Comparison of ENCODE assay signal across 8 mouse cellular contexts in the genomic region with DNA sequence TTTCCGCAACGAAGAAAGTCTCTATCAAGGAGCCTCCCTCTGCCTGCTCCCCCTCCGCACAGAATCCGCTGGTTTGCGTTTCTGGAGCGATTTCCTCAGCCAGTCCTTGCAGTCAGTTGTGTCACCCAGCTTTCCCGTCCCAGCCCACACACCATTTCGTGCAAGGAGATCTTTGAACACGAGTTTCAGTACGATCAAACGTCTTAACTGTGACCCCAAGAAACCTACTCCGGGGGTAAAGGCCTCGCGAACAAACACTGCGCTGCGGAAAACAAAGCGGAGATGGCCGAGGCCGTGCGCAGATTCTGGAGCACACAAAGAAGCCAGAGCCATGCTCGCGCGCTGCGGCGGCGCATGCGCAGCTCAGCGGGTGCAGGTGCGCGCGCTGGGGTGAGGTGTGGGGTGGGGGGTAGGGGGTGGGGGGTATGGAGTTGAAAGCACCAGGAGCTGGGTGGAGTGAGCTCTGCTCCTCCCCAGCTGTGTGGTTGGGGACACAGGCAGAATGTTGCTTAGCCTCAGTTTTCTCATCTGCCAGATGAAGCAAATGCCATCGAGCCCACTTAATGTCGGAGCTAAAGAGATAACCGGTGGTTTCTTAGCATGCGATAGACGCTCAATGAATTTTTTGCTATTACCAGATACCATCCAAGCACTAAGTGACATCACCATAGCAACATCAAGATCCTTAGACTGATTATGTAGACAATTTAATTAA. TPM values are rescaled to one million over a fixed set of nuclear protein-coding genes. Genes with fewer than 3 reads are reported as not detected.
DNase-seq lines count a peak whose midpoint lies in the region; ATAC-seq and TF ChIP-seq lines count a peak whose summit lies in the region.

No protein-coding gene starts in this region.

- TF ChIP-seq CTCF in spleen, adult 2 months (IDR thresholded peaks at IDR 0.05; ENCODE audit: extremely low read depth, insufficient read depth, insufficient read length, insufficient replicate concordance) = no peak
- no peak for TF ChIP-seq CTCF in heart, adult 2 months (IDR thresholded peaks at IDR 0.05)

- ATAC-seq in limb, embryonic 13.5 days (ENCODE audit: low FRiP score, low read depth) = peak; percentile 71

- DNase-seq in spleen, adult 2 months (ENCODE audit: low read depth in 1 of 2, low spot score in 2 of 2) = no peak
- no peak for DNase-seq in spleen, postnatal 36 days (ENCODE audit: low spot score in 2 of 2)
- peak; percentile 83 for DNase-seq in embryo, embryonic 10.5 days (ENCODE audit: low spot score)
- DNase-seq in heart, adult 2 months = peak; percentile 55 to 65
- DNase-seq in kidney, adult 9 months = peak; percentile 15
- peak; percentile 77 for DNase-seq in naive thymus-derived CD4-positive, alpha-beta T cell, adult 2 months (ENCODE audit: low read depth)
- DNase-seq in testis, postnatal 10 days (ENCODE audit: low spot score) = peak; percentile 71

- TF ChIP-seq POLR2A in spleen, adult 2 months (IDR thresholded peaks at IDR 0.05; ENCODE audit: low read depth, low read length) = no peak
- TF ChIP-seq POLR2A in heart, adult 2 months (IDR thresholded peaks at IDR 0.05; ENCODE audit: insufficient read depth, low read depth, low read length) = peak; percentile 54

- no peak for TF ChIP-seq EP300 in heart, adult 2 months (IDR thresholded peaks at IDR 0.05; ENCODE audit: insufficient read depth, low read depth, low read length)

- H3K9me3 ChIP-seq in limb, embryonic 13.5 days = no peaks in the 10 kb centered on the region

- H3K36me3 ChIP-seq in spleen, adult 2 months (ENCODE audit: control insufficient read depth, insufficient read depth, low read length) = no peaks in the 10 kb centered on the region
- H3K36me3 ChIP-seq in heart, adult 2 months (ENCODE audit: control insufficient read depth, insufficient read depth, low read length) = no peaks in the 10 kb centered on the region
- no peaks in the 10 kb centered on the region for H3K36me3 ChIP-seq in limb, embryonic 13.5 days

- H3K4me2 ChIP-seq in limb, embryonic 13.5 days (replicated peaks) = peak overlapping the region; percentile 63

- no peaks in the 10 kb centered on the region for H3K27me3 ChIP-seq in spleen, adult 2 months (ENCODE audit: control insufficient read depth, insufficient read depth, low read length)
- H3K27me3 ChIP-seq in heart, adult 2 months (ENCODE audit: control insufficient read depth, insufficient read depth, low read length) = no peaks in the 10 kb centered on the region
- H3K27me3 ChIP-seq in limb, embryonic 13.5 days = no peaks in the 10 kb centered on the region

- H3K4me1 ChIP-seq in spleen, adult 2 months (ENCODE audit: control insufficient read depth, insufficient read depth, insufficient read length) = peaks cover 6% of the 10 kb centered on the region; the same call in 1 of the 2 replicates
- H3K4me1 ChIP-seq in heart, adult 2 months (ENCODE audit: control insufficient read depth, insufficient read depth, low read length) = no peaks in the 10 kb centered on the region
- 0 out of 2 replicates have a peak, but pooled peaks cover 5% of the 10 kb centered on the region for H3K4me1 ChIP-seq in limb, embryonic 13.5 days

- intact Hi-C loops in heart, adult 2 months (cut with DNase I) = loop anchor here (5.0 kb wide), 2 partner anchors 478 to 843 kb away; a partner anchor contains a TSS

- H3K27ac ChIP-seq in spleen, adult 2 months (ENCODE audit: insufficient read depth, low read length) = no peak overlapping the region
- peak overlapping the region; percentile 65 for H3K27ac ChIP-seq in heart, adult 2 months
- H3K27ac ChIP-seq in limb, embryonic 13.5 days = peak overlapping the region; percentile 88

- H3K79me2 ChIP-seq in heart, adult 2 months (replicated peaks; ENCODE audit: control insufficient read depth, insufficient read depth, low read length) = no peaks in the 10 kb centered on the region

- H3K9ac ChIP-seq in heart, adult 2 months (ENCODE audit: low read depth, low read length) = peak overlapping the region; percentile 45
- H3K9ac ChIP-seq in limb, embryonic 13.5 days = peak overlapping the region; percentile 77

- 5% methylated on average over 36 of the region's 36 CpGs for WGBS in spleen, adult 2 months
- WGBS in heart, adult 2 months = 4% methylated on average over 36 of the region's 36 CpGs
- WGBS in limb, embryonic 13.5 days = 9% methylated on average over 36 of the region's 36 CpGs

- peak overlapping the region; percentile 49 for H3K4me3 ChIP-seq in spleen, adult 2 months (ENCODE audit: extremely low read depth, insufficient read depth, insufficient read length)
- H3K4me3 ChIP-seq in heart, adult 2 months = peak overlapping the region; percentile 54
- H3K4me3 ChIP-seq in limb, embryonic 13.5 days = peak overlapping the region; percentile 46

RNA-seq across cellular contexts. Expression of a gene that starts 52.8 kb away (rescaled TPM):
- 0.16 and 0.34 TPM in 2 replicates for polyA plus RNA-seq in spleen, adult 2 months (2012; rRNA removed)
- total RNA-seq in heart, adult 2 months (2021) = under 1 TPM; 0.16 to 0.18 TPM
- 0.20 TPM in 2 replicates for polyA plus RNA-seq in heart, adult 2 months (2012; rRNA removed)
- polyA plus RNA-seq in limb, embryonic 13.5 days (2015; fragmentation: Nextera tagmentation; extraction: Ambion mirVana) = 1.6 and 1.9 TPM in 2 replicates

Comparison
In these comparisons a context has a peak if more than half of its experiments do, and no peak if none do; other contexts are left out.
1. DNase-seq: peak in embryo, embryonic 10.5 days (single experiment), heart, adult 2 months (2 of 2), kidney, adult 9 months (single experiment), naive thymus-derived CD4-positive, alpha-beta T cell, adult 2 months (single experiment) and testis, postnatal 10 days (single experiment); none in spleen, adult 2 months (0 of 2) and spleen, postnatal 36 days (0 of 2).
2. Peak in every context shown above with its lines, with median percentiles within 50 percentile points of each other: H3K4me3 ChIP-seq.